Mouse (Mus musculus) E14TG2a.4 (cell line): ENCODE measurements around the gene Mtap.

ENCODE experiments used
- CTCF ChIP-seq: conservative IDR thresholded peaks from 2 replicates; pipeline ENCODE4 v1.5.1; 2014; ENCODE audit warnings: low read length
- NANOG ChIP-seq: IDR thresholded peaks from 2 replicates; pipeline ENCODE4 v1.6.1; 2014; ENCODE audit warnings: borderline replicate concordance, low read length, mixed read lengths

DNA sequence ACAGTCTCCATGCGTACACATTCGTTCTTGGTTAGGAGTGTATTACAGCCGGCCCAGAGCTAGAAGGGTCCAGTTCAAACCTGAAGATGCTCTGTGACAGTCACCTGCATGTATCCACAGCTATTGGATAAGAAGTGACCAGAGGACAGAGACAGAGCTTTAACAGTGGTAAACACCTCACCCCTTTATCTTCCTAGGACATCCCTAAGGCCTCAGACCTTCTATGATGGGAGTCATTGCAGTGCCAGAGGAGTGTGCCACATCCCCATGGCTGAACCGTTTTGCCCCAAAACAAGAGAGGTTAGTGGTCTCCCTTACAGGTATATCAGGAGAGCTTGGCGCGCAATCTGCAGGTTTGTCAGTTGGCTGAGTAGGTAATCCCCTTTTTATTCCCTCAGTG lies 34.0 kb downstream of the Mtap start:
- TF ChIP-seq NANOG = no peak
- no peak for TF ChIP-seq CTCF
